Mouse (Mus musculus) embryo, embryonic 11.5 days (tissue): ENCODE measurements around the gene Ppp2r5d.

Experiments used
- DNase-seq: peaks from one replicate; pipeline ENCODE4 v3.0.0-alpha.2; 2012; ENCODE audit warnings: low read depth, low spot score

Ppp2r5d gene

DNA sequence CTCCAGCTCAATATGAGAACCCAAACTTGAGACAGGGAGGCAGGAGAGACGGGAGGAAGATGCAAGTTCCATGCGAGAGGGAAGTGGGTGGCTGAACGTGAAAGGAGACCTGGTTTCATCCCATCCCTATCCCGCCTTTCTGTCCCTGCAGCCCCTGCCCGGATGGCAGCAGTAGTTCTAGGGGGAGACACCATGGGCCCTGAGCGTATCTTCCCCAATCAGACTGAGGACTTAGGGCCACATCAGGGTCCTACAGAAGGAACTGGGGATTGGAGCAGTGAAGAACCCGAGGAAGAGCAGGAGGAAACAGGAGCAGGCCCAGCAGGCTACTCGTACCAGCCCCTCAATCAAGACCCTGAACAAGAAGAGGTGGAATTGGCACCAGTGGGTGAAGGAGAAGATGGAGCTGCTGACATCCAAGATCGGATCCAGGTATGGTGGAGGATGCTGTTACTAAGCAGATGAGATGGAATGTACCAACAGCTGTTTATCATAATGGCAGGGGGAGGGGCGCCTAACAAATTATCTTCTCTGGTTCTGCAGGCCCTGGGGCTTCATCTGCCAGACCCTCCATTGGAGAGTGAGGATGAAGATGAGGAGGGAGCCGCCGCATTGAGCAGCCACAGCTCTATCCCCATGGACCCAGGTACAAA, 23.3 kb downstream of the Ppp2r5d start:
- no peak for DNase-seq

DNA sequence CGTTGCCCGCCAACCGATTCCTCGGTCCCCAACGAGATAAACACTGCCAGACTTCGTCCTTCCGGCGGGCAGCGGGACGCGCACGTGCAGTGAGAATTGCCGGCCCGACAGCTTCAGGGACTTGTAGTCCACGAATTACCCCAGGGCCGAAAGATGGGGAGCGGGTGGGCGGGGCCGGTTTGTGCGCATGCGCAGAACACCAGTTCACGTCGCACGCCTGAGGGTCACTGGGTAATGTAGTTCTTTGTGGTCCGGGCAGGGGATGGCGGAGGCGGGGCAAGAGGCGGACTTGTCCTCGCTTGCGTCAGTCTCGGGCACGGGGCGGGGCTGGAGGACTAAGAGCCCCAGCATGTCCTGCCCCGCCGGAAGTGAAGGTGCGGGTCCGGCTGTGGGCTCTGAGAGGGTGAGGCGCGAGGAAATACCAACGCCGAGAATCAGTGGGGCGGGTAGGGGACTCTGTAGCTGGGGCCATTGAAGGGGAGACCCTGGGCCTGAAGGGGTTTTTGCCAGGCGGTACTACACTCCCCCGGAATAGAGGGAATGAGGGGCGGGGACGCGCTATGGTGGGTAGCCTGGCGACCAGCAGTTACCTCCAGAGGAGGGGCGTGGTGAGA, 24.0 kb downstream of the Ppp2r5d start, which contains the start of gene Klhdc3:
Gene Klhdc3, minus strand, starts transcription at position 155 of the 614 bp plus-strand sequence.
- DNase-seq = peak; percentile 98

DNA sequence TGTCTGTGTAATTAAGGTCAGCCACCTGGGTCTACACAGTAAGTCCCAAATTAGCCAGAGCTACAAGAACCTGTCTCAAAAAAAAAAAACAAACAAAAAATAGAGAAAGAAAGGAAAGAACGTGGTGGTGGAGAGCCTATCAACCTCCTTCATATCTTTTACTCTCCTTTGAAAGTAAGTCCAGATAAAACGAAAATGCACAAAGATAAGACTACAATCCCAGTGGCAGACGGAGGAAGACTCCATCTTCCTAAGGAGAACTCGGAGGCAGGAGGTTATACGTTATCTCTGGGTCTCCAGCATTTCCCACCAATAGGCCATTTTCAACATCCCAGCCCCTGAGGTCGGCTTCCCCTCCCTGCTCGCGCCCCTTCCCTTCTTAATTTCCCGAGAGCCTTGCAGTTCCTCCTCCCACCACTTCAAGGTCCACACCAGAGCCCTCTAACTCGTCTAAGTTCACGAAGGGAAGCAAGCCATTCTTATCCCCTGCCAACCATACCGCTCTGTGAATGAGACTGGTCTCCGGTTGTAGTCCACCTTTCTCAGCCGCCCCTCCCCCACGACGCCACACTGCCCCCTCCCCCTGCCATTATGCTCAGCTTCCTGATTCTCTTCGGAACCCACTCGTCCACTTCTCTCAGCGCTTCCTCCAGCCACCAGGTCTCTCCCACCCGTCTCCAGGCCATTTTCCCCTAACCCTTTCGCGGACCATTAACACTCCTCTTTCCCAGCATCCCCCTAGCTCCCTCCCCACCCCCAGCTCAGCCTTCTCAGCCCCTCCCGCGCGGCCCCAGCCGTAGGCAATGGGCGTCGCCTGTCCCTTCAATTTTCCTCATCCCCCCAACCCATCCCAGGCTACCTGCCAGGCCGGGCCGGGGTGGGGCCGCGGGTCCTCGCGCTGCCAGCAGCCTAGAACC, 24.8 kb downstream of the Ppp2r5d start:
- DNase-seq = peak; percentile 32

DNA sequence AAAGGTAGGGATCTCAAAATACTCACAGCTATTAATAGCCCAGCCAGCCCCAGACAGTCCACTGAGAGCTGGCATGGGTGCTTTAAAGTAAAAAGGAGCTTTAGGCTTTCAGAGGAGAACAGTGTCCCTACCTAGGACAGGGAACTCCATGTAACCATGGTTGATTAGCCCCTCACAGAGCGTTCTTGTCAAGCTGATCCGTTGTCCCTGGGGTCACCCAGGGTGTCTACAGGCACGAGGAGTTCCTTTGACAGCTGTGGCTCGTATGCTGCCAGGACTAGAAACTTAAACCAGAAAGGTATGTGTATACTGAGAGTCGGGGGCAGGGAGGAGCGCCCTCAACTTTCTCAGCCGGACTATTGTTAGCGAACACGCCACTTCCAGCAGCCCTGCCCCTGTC, 26.0 kb downstream of the Ppp2r5d start:
- no peak for DNase-seq

DNA sequence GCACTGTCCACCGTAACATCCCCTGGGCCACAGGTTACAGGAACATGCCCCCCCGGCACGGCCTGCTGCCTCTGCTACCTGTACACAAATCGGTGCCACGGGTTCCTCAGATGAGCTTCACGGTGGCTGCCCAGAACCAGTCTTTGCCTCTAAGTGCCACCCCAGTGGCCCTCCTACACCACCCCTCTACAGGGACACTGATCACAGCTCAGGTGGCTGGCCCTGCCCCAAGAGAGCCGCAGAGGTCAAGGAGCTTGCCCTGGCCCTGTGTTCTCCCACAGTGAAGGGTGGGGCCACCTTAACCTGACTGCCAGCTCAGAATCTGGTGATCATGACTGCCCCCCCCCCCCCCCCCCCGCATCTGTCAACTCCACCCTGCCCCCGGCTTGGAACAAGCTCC, 26.5 kb downstream of the Ppp2r5d start, which contains the start of gene Mea1:
Gene Mea1, plus strand, starts transcription at position 378 of the 400 bp plus-strand sequence.
- DNase-seq = no peak

DNA sequence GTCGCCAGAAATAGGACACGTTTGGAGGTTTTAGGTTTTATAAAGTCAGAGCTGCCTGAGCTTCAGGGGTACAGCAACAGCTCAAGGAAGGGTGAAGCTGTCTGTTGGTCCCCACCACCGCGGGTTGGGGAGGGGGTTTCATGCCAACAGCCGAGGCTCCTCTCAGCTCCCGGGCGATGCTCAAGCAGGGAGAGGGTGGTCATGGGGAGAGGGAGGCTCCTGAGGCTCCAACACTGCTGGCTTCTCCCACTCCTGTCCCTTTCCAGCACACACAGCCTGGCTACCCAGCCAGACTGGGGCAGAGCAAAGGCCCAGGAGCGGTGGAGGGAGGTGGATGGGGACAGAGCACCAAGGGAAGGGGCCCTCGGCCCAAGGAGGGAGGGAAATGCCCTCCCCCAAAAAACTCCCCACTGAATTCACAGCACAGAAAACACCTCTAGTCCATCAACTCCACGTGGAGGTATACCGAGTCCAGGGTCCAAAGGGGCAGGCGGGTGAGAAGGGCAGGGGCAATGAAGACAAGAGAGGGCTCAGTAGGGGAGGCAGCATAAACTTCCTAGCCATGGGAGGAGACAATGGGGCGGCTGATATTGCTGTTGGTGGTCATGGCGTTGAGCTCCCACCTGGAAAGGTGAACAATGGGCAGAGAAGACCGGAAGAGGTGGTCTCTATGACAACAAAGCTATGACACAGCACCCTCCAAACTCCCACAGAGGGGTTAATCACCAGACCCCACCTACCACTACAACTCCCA, 30.2 kb downstream of the Ppp2r5d start:
- DNase-seq = no peak

DNA sequence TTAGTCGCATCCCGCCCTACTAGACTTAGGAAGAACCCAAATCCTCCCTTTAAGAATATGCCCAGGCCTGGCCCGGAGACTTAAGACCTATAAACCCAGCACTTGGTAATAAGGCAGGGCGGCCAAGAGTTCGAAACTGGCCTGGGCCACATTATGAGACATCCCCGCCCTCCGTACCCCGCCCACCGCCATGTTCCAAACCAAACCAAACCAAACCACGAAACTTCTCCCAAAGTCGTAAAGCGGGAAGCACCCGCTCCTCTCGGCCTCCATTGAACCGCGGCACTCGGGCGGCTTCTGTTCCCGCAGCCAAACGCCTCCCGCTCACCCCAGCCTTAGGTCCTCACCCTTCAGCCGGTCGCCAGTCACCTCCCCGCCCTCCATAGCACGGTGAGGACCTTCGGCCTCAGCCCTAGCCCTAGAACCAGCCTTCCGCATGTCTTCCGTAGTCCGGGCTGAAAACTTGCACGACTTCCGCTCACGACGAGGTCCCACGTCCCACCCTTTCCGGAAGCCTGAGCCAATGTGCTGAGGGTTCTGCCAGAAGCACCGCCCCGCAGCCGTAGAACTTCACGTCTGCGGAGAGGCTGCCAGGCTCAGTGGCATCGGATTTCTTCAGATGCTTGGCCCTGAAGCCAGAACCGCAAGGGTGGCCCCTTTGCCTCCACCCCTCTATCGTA, 30.9 kb downstream of the Ppp2r5d start, which contains the start of gene Rrp36:
Gene Rrp36, minus strand, starts transcription at position 503 of the 680 bp plus-strand sequence.
- DNase-seq = peak; percentile 80

DNA sequence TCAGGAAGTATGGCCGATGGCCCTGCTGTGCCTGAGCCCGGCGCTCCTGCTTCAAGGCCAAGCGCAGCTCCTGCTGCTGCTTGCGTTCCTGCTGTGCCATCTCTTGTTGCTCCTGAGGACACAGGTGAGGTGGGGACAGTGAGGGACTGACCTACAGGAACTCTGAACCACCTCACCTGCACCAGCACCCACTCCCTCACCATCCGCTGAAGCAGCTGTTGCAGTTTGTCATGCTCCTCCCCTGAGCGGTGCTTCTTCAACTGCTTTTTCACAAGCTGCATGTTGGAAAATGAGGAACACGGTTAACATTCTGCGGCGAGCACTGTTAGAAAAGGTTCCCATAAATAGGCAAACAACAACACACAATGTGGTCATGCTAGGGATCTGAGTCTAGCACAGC, 35.0 kb downstream of the Ppp2r5d start:
- no peak for DNase-seq

DNA sequence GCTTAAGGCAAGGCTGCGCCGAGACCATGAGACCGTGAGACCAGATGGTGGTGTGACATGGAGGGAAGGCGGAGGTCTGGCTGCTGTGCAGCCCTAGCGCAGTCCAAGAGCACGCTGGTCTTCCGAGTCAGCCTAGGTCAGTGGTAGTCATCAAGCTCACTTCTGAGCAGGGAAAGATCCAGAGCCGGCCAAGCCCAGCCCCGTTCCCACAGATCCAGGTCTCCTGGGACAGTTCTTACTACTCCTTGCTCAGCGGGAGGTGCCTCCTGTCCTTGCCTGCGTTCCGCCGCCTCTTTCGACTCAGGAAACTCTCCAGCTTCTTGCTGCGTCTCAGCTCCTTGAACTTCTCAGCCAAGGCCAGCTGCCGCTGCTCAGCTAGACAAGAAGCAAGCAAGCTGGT, 37.2 kb downstream of the Ppp2r5d start:
- DNase-seq = no peak

DNA sequence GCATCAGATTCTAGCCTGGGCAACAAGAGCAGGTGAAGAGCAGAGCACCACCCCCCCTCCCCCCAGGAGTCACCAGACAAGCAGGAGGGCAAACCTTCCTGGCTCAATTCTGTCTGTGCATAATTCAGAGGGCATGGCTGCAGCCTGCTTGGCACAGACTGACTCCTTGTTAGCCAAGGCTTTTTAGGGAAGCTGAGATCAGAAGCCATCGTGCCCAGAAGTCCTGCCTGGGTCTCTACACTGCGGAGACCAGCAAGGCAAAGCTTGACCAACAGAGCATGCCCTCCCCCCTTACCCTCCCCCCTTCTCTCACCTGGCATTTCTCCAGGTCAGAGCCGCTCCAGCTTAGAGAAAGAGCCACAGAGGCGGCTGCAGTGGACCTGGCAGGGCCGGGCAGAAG, 42.2 kb downstream of the Ppp2r5d start:
- DNase-seq = no peak

DNA sequence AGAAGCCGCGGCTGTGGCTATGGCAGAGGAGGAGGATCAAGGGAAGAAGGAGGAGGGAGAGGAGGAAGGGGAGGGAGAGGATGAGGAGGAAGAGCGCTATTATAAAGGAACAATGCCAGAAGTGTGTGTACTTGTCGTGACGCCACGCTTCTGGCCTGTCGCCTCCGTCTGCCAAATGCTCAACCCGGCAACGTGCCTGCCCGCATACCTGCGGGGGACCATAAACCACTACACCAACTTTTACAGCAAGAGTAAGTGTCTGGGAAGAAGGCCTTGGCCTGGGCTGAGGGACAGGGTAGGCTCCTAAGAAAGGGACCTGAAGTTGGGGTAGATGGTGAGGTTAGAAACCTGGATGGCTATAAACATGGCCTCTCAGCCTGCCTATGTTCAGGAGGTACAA, 42.9 kb downstream of the Ppp2r5d start:
- no peak for DNase-seq

DNA sequence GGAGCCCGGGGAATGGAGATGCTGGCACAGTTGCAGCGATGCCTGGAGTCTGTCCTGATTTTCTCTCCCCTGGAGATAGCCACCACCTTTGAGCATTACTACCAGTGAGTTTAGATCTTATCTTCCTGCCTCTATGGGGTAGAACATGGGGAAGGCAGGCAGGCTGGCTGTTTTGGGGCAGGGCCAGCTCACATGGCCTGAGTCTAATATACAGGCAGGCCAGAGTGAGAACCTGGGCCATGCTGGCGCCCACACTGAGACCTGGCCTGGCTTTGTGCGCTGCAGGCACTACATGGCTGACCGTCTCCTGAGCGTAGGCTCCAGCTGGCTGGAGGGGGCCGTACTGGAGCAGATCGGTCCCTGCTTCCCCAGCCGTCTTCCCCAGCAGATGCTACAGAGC, 43.6 kb downstream of the Ppp2r5d start:
- no peak for DNase-seq

DNA sequence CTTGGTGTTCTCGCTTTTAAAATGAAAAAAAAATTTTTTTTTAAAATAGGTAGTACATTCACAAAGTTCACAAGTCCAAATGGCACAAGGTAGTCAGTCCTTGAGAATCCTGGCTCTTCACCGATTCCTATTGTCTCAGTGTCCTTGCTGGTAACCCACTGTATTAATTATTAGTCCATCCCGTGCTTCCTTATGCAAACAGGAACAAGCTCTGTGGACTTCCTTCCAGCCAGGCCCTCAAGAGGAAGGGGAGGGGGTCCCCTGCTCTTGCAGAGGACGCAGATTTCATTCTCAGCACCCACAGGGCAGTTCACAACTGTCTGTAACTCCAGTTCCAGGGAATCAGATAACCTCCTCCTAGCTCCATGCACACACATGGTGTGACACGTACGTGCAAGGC, 48.9 kb downstream of the Ppp2r5d start:
- no peak for DNase-seq

DNA sequence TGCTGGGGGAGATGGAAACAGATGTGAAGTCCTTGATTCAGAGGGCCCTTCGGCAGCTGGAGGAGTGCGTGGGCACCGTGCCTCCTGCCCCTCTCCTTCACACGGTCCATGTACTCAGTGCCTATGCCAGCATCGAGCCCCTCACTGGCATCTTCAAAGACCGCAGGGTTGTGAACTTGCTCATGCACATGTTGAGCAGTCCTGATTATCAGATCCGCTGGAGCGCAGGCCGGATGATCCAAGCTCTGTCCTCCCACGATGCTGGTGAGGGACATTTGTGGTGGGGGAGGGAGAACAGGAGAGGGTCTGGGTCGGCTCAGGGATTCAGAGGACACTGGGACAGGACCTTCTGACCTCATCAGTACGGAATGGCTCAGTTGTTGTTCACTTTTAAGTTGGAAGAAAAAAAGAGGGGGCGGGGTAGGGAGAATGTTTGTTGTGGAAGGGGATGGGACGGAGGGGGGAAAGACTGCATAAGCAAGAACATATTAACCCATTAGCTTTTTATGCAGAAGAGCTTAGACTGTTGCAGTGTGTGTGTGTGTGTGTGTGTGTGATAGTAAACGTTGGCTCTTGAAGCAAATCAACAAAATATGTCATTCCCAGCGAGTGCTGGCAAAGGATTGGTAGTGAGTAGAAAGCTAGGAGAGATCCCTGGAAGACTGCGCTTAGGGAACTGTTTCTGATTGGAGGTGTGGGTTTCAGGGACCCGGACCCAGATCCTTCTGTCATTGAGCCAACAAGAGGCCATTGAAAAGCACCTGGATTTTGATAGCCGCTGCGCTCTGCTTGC, 53.0 kb downstream of the Ppp2r5d start:
- DNase-seq = no peak

DNA sequence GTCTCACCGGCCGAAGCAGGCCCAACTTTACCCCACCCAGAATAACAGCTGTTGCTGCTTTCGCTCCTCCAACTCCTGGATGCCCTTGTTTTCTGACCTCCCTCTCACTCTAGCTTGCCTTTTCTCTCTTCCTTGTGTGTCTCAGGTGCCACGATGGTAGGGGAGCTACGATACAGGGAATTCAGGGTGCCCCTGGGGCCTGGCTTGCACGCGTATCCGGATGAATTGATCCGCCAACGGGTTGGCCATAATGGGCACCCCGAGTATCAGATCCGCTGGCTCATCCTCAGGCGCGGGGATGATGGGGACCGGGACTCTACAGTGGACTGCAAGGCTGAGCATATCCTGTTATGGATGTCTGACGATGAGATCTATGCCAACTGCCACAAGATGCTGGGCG, 53.6 kb downstream of the Ppp2r5d start:
- no peak for DNase-seq

DNA sequence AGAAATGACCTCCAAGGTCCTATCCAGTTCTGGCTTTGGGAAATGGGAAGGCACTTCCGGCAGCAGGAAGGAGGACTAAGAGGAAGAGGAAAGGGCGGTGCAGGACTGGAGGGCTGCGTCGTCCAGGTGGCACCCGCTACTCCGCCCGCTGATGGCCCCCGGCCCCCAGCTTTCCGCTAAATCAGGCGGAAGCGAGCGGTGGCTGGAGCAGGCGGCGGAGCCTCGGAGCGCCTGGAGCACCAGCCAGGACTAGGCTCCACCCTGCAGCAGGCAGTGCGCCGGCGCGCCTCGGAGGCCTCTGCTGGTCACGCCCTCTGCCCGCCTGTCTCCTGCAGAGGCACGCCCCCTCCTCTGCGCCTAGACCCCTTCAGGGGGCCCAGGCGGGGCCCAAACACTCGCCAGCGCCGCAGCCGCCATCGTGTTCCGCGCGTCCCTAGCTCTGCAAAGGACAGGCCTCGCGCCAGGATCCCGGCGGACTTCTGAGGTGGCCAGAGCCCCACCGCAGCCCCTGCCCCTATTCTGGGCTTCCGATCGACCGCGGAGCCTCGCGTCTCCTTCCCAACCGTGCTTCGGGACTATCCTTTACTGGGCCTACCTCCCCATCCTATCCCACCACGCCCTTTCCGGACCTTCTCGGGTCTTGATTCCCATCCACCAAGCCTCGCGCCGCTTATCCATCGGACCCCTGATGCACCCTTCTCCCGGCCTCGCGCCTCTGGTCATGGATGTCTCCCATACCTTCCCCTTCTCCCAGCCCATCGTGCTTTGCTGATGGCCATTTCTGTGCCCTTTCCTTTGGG, 54.5 kb downstream of the Ppp2r5d start, which contains the start of gene Cul7:
Gene Cul7, plus strand, starts transcription at position 106 of the 800 bp plus-strand sequence.
- peak; percentile 83 for DNase-seq

DNA sequence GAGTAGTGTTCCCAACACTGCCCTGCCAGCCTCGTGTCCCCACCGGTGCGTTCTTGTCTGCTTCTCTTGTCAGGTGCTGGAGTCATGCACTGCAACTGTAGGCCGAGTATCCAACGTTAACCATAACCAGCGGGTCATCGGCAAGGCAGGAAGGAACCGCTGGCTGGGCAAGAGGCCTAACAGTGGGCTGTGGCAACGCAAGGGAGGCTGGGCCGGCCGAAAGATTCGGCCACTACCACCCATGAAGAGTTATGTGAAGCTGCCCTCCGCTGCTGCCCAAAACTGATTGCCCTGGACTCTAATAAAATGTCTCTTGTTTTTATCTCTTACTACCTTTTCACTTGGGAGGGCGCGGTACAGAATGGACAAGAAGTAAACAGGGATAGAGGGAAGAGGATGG, 55.1 kb downstream of the Ppp2r5d start:
- DNase-seq = no peak

DNA sequence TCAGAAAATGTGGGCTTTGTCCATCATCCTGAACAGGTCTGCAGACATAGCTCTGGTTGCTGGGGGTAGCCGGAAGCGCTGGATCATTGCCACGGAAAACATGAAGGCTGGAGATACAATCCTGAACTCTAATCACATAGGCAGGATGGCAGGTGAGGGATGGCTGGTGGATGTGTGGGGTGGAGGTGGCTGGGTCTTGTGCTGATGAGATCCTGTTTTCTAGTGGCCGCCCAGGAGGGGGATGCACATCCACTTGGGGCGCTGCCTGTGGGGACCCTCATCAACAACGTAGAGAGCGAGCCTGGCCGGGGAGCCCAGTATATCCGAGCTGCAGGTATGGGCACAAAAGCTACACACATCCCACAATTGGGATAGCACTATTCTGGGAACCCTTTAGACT, 56.5 kb downstream of the Ppp2r5d start:
- no peak for DNase-seq

DNA sequence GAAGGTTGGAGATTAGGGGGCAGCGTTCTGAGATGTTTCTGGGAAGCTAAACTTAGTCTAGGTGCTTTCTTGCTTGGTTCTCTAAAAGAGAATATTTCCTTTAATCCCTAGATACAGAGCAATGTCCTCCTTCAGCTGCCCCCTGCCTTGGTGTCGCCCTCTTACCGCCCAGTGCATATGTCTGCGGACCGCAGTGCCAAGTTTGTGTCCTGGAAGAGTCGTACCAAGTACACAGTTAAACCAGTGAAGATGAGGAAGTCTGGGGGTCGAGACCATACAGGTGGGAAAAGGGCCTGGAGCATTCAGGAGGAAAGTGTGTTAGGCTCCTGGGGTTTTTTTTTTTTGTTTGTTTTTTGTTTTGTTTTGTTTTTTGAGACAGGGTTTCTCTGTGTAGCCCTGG, 57.6 kb downstream of the Ppp2r5d start:
- no peak for DNase-seq
